Mouse (Mus musculus): Measurements from ENCODE around the gene Pgm3.

GRCm38 (mm10) chr9:86514390-86514789, 57.3 kb downstream of the Pgm3 start:
- TF ChIP-seq TAL1 (IDR thresholded peaks at IDR 0.05; ENCODE audit: low read length) (no peak), GATA1 (IDR thresholded peaks at IDR 0.05; ENCODE audit: low read length) (no peak)
